Mouse (Mus musculus) intestine, postnatal 0 days (tissue): Measurements from ENCODE around the gene Dda1. TPM values are rescaled to one million over a fixed set of nuclear protein-coding genes. Genes with fewer than 3 reads are reported as not detected.

Source experiments
- ATAC-seq: fragments of 200-750 bp; cut with Nextera tagmentation; 2 replicates; pipeline ENCODE4 v1.8.0; 2017; ENCODE audit warnings: mild to moderate bottlenecking, moderate TSS enrichment, moderate library complexity
- H3K27ac ChIP-seq: fragments of 300-500 bp; sonication (generic); 2 replicates; pipeline ENCODE4 v1.5.1; 2014; ENCODE audit warnings: mild to moderate bottlenecking, low read depth, low read length, moderate library complexity
- H3K27me3 ChIP-seq: fragments of 300-500 bp; sonication (generic); replicated peaks from 2 replicates; pipeline ENCODE4 v1.6.1; 2014; ENCODE audit warnings: low read length, mixed read lengths; ENCODE audit not compliant: control insufficient read depth, insufficient read depth
- H3K36me3 ChIP-seq: fragments of 300-500 bp; sonication (generic); 2 replicates; pipeline ENCODE4 v1.6.1; 2014; ENCODE audit warnings: mild to moderate bottlenecking, moderate library complexity; ENCODE audit not compliant: control insufficient read depth, insufficient read depth
- H3K4me1 ChIP-seq: fragments of 300-500 bp; sonication (generic); replicated peaks from 2 replicates; pipeline ENCODE4 v1.6.1; 2014; ENCODE audit warnings: antibody characterized with exemption, low read length, mixed read lengths; ENCODE audit not compliant: control insufficient read depth, insufficient read depth
- H3K4me2 ChIP-seq: fragments of 300-500 bp; sonication (generic); replicated peaks from 2 replicates; pipeline ENCODE4 v1.6.1; 2014; ENCODE audit warnings: low read depth, mild to moderate bottlenecking, moderate library complexity
- H3K4me3 ChIP-seq: fragments of 300-500 bp; sonication (generic); 2 replicates; pipeline ENCODE4 v1.5.1; 2014; ENCODE audit warnings: low read depth, low read length
- H3K9ac ChIP-seq: fragments of 300-500 bp; sonication (generic); 2 replicates; pipeline ENCODE4 v1.6.1; 2014; ENCODE audit warnings: mild to moderate bottlenecking, low read depth, low read length
- H3K9me3 ChIP-seq: fragments of 300-500 bp; sonication (generic); 2 replicates; pipeline ENCODE4 v1.6.1; 2016; ENCODE audit warnings: mixed run types; ENCODE audit not compliant: control insufficient read depth
- CTCF ChIP-seq: sonication (generic); IDR thresholded peaks from 2 replicates; pipeline ENCODE4 v1.5.1; 2016; ENCODE audit warnings: low read depth, mild to moderate bottlenecking, control low read depth, antibody characterized with exemption, moderate library complexity
- WGBS: fragments of 180-500 bp; shearing (Covaris S2); extraction: QIAGEN DNeasy Blood & Tissue Kit; methylation state at CpG from one replicate; pipeline ENCODE4 v1.1.7; 2014; 5-methylcytosine and 5-hydroxymethylcytosine counted together
- polyA plus RNA-seq: library from polyadenylated mRNA; unstranded; fragments of >200 nt; fragmentation: Nextera tagmentation; extraction: Ambion mirVana; gene quantifications from 2 replicates; pipeline ENCODE4 v1.2.1, GENCODE M21; 2015

Dda1 gene
- polyA plus RNA-seq, 1 experiment from 2014 or later, result 82.8 TPM

DNA sequence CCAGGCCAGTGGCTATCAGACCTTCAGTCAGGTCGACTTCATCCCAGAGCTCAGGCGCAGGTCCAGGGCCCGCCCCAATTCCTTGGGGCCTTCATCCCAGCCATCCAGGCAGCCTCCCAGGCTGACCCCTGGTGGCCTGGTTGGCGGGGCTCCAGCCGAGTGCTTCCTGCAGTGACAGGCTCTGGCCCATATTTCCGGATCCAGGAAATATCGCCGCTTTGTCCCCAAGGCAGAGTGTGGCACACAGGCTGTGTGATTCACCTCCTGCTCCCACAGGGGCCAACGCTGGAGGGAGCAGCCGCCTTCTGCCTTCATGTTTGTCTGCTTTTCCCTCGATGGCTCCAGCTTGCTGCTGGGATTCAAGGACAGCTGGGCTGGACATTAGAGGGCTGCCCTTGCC is 27.5 kb downstream of the Dda1 start:
- WGBS, result 42% methylated on average over 11 of the region's 11 CpGs

DNA sequence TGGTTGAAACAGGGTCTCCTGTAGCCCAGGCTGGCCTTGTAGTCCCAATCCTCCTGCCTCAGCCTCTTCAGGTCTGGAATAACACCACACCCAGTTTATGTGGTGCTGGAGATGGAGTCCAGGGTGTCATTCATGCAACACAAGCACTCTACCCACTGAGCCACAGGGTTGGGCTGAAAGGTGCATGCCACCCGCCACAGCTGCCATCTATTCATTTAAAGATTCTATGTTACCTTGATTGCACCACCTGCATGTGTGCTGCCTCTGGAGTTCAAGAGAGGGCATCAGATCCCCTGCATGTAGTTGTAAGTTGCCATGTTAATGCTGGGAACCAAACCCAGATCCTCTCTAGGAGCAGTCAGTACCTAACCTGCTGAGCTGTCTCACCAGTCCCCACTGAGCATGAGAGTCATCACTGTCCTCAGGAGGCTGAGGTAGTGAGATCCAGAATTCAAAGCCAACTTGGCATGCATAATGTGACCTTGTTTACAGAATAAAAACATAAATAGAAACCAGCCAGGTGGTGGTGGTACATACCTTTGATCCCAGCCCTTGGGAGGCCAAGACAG is 28.2 kb downstream of the Dda1 start:
- H3K9me3 ChIP-seq, result no peaks in the 10 kb centered on the region
- ATAC-seq, result no peak
- no peak overlapping the region for H3K9ac ChIP-seq
- H3K36me3 ChIP-seq, result peaks cover 14% of the 10 kb centered on the region; the same call in 1 of the 2 replicates
- peaks cover 3% of the 10 kb centered on the region for H3K4me1 ChIP-seq
- no peak for TF ChIP-seq CTCF
- H3K27ac ChIP-seq, result 0 out of 2 replicates have a peak overlapping the region, but pooled peaks have one; percentile 7
- H3K27me3 ChIP-seq, result no peaks in the 10 kb centered on the region
- no peak overlapping the region for H3K4me2 ChIP-seq
- no peak overlapping the region for H3K4me3 ChIP-seq
- 95% methylated on average over 1 of the region's 1 CpGs for WGBS

More for the DNA sequence above, 27.5 kb downstream of the Dda1 start:
- H3K27me3 ChIP-seq, result no peaks in the 10 kb centered on the region
- H3K4me2 ChIP-seq, result no peak overlapping the region
- peaks cover 21% of the 10 kb centered on the region; the same call in 1 of the 2 replicates for H3K36me3 ChIP-seq
- H3K9me3 ChIP-seq, result no peaks in the 10 kb centered on the region
- H3K27ac ChIP-seq, result 0 out of 2 replicates have a peak overlapping the region, but pooled peaks have one; percentile 7
- H3K4me1 ChIP-seq, result peaks cover 3% of the 10 kb centered on the region
- H3K9ac ChIP-seq, result no peak overlapping the region
- TF ChIP-seq CTCF, result peak; percentile 57
- ATAC-seq, result no peak
- no peak overlapping the region for H3K4me3 ChIP-seq

DNA sequence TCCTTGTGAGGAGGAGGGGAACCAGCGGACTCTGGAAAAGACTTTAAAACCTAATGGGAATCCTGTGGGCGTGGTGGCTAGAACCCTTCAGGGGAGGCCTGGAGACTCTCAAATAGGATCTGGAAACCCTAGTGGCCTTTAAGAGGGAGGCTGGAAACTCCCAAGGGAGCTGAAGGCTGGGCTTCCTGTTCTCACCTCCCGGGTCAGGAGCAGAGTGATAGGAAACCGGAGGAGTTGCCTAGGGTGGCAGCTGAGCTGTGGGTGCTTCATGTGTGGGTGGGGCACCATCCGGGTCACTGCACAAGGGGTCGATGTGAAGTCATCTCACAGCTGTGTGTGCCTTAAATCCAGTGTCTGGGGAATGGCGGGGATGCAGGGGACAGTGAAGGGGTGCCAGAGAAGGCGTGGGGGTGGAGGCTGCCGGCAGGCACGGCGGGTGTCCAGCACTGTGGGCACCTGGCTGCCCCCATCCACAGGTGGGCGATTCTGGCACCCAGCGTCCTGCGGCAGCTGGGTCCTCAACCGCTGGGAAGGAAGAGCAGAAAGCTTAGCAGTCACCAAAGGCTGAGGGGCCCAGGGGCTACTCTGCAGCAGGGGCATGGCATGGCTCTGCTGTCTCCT is 29.0 kb downstream of the Dda1 start:
- no peak for TF ChIP-seq CTCF
- H3K9me3 ChIP-seq, result no peaks in the 10 kb centered on the region

DNA sequence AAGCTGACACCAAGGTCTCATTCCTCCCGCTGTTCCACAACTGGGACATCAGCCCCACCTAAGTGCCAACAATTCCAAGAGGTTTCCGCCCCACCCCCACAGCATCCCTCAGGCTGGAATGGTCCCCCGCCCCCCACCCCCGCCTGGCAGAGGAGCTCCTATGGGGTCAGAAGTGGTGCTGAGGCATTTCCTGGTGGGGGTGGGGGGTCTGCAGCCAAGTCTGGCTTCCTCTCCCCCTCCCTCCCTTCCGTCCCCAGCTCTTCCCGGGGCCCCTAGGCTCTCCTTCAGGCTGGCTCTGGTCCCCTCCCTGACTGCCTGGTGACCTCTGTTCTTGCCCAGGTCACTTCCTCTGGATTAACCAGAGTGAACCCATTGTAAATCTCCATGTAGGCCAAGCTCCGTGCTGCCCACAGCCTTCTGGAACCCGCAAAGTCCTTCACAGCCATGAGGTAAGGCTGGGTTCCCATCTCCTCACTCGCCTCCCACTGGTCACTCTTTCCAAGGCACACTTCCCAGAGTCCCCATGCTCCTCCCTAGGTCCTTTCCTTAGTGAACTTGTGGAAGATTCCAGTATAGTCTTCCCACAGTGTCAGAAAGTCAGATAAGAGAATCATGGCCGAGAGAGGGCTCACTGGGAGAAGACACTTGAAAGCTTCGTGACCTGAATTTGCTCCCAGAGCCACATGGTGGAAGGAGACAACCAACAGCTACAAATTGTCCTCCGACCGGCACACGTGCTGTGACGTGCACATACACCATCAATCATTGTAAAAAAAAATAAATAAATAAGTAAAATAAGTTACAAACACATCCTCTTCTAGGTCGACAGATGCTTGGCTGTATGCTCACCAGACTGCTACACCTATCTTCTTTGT is 30.1 kb downstream of the Dda1 start:
- 36% methylated on average over 16 of the region's 16 CpGs for WGBS
- Histone ChIP-seq H3K27me3 (no peaks in the 10 kb centered on the region), H3K4me2 (no peak overlapping the region), H3K4me1 (peaks cover 3% of the 10 kb centered on the region), H3K4me3 (no peak overlapping the region), H3K27ac (peak overlapping the region; percentile 7; the same call in 1 of the 2 replicates), H3K9me3 (no peaks in the 10 kb centered on the region), H3K36me3 (peaks cover 6% of the 10 kb centered on the region; the same call in 1 of the 2 replicates), H3K9ac (no peak overlapping the region)
- TF ChIP-seq CTCF, result no peak
- ATAC-seq, result no peak

More for the DNA sequence above, 29.0 kb downstream of the Dda1 start:
- Histone ChIP-seq H3K4me1 (peaks cover 3% of the 10 kb centered on the region), H3K9ac (no peak overlapping the region), H3K4me2 (no peak overlapping the region), H3K4me3 (no peak overlapping the region), H3K36me3 (peaks cover 8% of the 10 kb centered on the region; the same call in 1 of the 2 replicates), H3K27ac (peak overlapping the region; percentile 5; the same call in 1 of the 2 replicates), H3K27me3 (no peaks in the 10 kb centered on the region)
- 32% methylated on average over 15 of the region's 15 CpGs for WGBS
- ATAC-seq, result no peak

GRCm38 (mm10) chr8:71504349-71504748 is 35.4 kb downstream of the Dda1 start:
- H3K4me3 ChIP-seq, result no peak overlapping the region
- H3K9ac ChIP-seq, result no peak overlapping the region
- peaks cover 33% of the 10 kb centered on the region for H3K27me3 ChIP-seq
- no peak for ATAC-seq
- TF ChIP-seq CTCF, result no peak
- H3K9me3 ChIP-seq, result no peaks in the 10 kb centered on the region
- H3K4me2 ChIP-seq, result no peak overlapping the region
- H3K36me3 ChIP-seq, result no peaks in the 10 kb centered on the region
- H3K27ac ChIP-seq, result no peak overlapping the region
- WGBS, result 88% methylated on average over 4 of the region's 4 CpGs
- no peaks in the 10 kb centered on the region for H3K4me1 ChIP-seq

- ATAC-seq, result no peak
- peaks cover 33% of the 10 kb centered on the region for H3K27me3 ChIP-seq
- no peaks in the 10 kb centered on the region for H3K9me3 ChIP-seq
- WGBS, result 90% methylated on average over 4 of the region's 4 CpGs
- no peaks in the 10 kb centered on the region for H3K4me1 ChIP-seq
- TF ChIP-seq CTCF, result no peak
- H3K4me2 ChIP-seq, result no peak overlapping the region
- H3K4me3 ChIP-seq, result no peak overlapping the region
- H3K9ac ChIP-seq, result no peak overlapping the region
- H3K36me3 ChIP-seq, result no peaks in the 10 kb centered on the region
- no peak overlapping the region for H3K27ac ChIP-seq
Observed at GRCm38 (mm10) chr8:71505326-71505725, 36.3 kb downstream of the Dda1 start.
